ENCODE assay signal across 7 mouse cellular contexts in genomic region chr2:181593042-181593421, GRCm38 (mm10). TPM values are rescaled to one million over a fixed set of nuclear protein-coding genes. Genes with fewer than 3 reads are reported as not detected.
DNase-seq lines count a peak whose midpoint lies in the region; ATAC-seq and TF ChIP-seq lines count a peak whose summit lies in the region.

No protein-coding gene starts in this region.

- TF ChIP-seq CTCF in testis, adult 2 months (IDR thresholded peaks at IDR 0.05; ENCODE audit: control insufficient read depth, insufficient read depth, insufficient replicate concordance, low read depth, low read length) = no peak
- no peak for TF ChIP-seq CTCF in kidney, postnatal 0 days (IDR thresholded peaks at IDR 0.05; ENCODE audit: low read depth)

- no peaks in the 10 kb centered on the region for H3K9me3 ChIP-seq in embryonic facial prominence, embryonic 14.5 days (ENCODE audit: control insufficient read depth, low read length)
- H3K9me3 ChIP-seq in kidney, postnatal 0 days (replicated peaks; ENCODE audit: low read length) = no peaks in the 10 kb centered on the region
- no peaks in the 10 kb centered on the region for H3K9me3 ChIP-seq in midbrain, embryonic 12.5 days

- H3K4me1 ChIP-seq in testis, adult 2 months (ENCODE audit: control insufficient read depth, insufficient read depth, low read length) = peaks cover 6% of the 10 kb centered on the region
- H3K4me1 ChIP-seq in embryonic facial prominence, embryonic 14.5 days (ENCODE audit: control insufficient read depth, insufficient read depth, low read length) = peaks cover 8% of the 10 kb centered on the region
- peaks cover 9% of the 10 kb centered on the region; the same call in 1 of the 2 replicates for H3K4me1 ChIP-seq in kidney, postnatal 0 days (replicated peaks; ENCODE audit: insufficient read depth, low read length)
- peaks cover 29% of the 10 kb centered on the region for H3K4me1 ChIP-seq in midbrain, embryonic 12.5 days

- no peak for TF ChIP-seq POLR2A in testis, adult 2 months (IDR thresholded peaks at IDR 0.05; ENCODE audit: control insufficient read depth, low read depth, low read length)

- H3K9ac ChIP-seq in embryonic facial prominence, embryonic 14.5 days (ENCODE audit: low read depth, low read length) = peak overlapping the region; percentile 92
- peak overlapping the region; percentile 95 for H3K9ac ChIP-seq in kidney, postnatal 0 days (ENCODE audit: low read depth, low read length)
- H3K9ac ChIP-seq in midbrain, embryonic 12.5 days (replicated peaks) = peak overlapping the region; percentile 93

- peak; percentile 10 for ATAC-seq in embryonic facial prominence, embryonic 14.5 days (ENCODE audit: low read depth)
- peak; percentile 23 for ATAC-seq in kidney, postnatal 0 days (replicated peaks; ENCODE audit: low FRiP score, low read depth)
- peak; percentile 14; the same call in 1 of the 2 replicates for ATAC-seq in midbrain, embryonic 12.5 days (ENCODE audit: low FRiP score, low read depth)
- no peak for ATAC-seq in inflammation-experienced regulatory T-cells, adult 6 months

- peaks cover 3% of the 10 kb centered on the region for H3K36me3 ChIP-seq in testis, adult 2 months (ENCODE audit: control insufficient read depth, insufficient read depth, low read length)
- peaks cover 27% of the 10 kb centered on the region for H3K36me3 ChIP-seq in embryonic facial prominence, embryonic 14.5 days (ENCODE audit: control insufficient read depth, insufficient read depth, low read length)
- H3K36me3 ChIP-seq in kidney, postnatal 0 days (ENCODE audit: insufficient read depth, low read length) = peaks cover 14% of the 10 kb centered on the region
- peaks cover 38% of the 10 kb centered on the region for H3K36me3 ChIP-seq in midbrain, embryonic 12.5 days

- WGBS in embryonic facial prominence, embryonic 14.5 days = 3% methylated on average over 6 of the region's 6 CpGs
- WGBS in kidney, postnatal 0 days = 2% methylated on average over 6 of the region's 6 CpGs
- WGBS in midbrain, embryonic 12.5 days = 12% methylated on average over 6 of the region's 6 CpGs

- peak overlapping the region; percentile 100 for H3K27ac ChIP-seq in testis, adult 2 months (ENCODE audit: control insufficient read depth, insufficient read depth, low read depth, low read length)
- H3K27ac ChIP-seq in embryonic facial prominence, embryonic 14.5 days (replicated peaks; ENCODE audit: low read depth, low read length) = peak overlapping the region; percentile 80
- peak overlapping the region; percentile 90 for H3K27ac ChIP-seq in kidney, postnatal 0 days
- H3K27ac ChIP-seq in midbrain, embryonic 12.5 days (replicated peaks) = peak overlapping the region; percentile 74

- peak overlapping the region; percentile 100 for H3K4me3 ChIP-seq in testis, adult 2 months (ENCODE audit: control insufficient read depth, low read depth, low read length)
- H3K4me3 ChIP-seq in embryonic facial prominence, embryonic 14.5 days (ENCODE audit: low read depth, low read length) = peak overlapping the region; percentile 95
- peak overlapping the region; percentile 91 for H3K4me3 ChIP-seq in kidney, postnatal 0 days (replicated peaks; ENCODE audit: low read depth, low read length)
- peak overlapping the region; percentile 98 for H3K4me3 ChIP-seq in midbrain, embryonic 12.5 days

- no peaks in the 10 kb centered on the region for H3K27me3 ChIP-seq in testis, adult 2 months (ENCODE audit: control insufficient read depth, insufficient read depth, low read length)
- H3K27me3 ChIP-seq in embryonic facial prominence, embryonic 14.5 days (replicated peaks; ENCODE audit: control insufficient read depth, insufficient read depth, low read length) = 0 out of 2 replicates have a peak, but pooled peaks cover 8% of the 10 kb centered on the region
- no peaks in the 10 kb centered on the region for H3K27me3 ChIP-seq in kidney, postnatal 0 days (ENCODE audit: insufficient read depth, low read length)
- no peaks in the 10 kb centered on the region for H3K27me3 ChIP-seq in midbrain, embryonic 12.5 days

- H3K4me2 ChIP-seq in embryonic facial prominence, embryonic 14.5 days (ENCODE audit: low read depth, low read length) = peak overlapping the region; percentile 86
- peak overlapping the region; percentile 92 for H3K4me2 ChIP-seq in kidney, postnatal 0 days (ENCODE audit: low read length)
- H3K4me2 ChIP-seq in midbrain, embryonic 12.5 days (replicated peaks) = peak overlapping the region; percentile 80

- DNase-seq in testis, postnatal 14 days (ENCODE audit: low spot score) = no peak
- peak; percentile 37 for DNase-seq in embryonic facial prominence, embryonic 14.5 days (ENCODE audit: low spot score)
- peak; percentile 85 for DNase-seq in kidney, postnatal 0 days (ENCODE audit: low spot score)
- DNase-seq in urinary bladder, adult 2 months (ENCODE audit: low spot score) = no peak

RNA-seq across cellular contexts. Expression of gene Zfp512b, which starts 0.4 kb away (rescaled TPM):
- polyA plus RNA-seq in testis, adult 2 months (2012; rRNA removed) = 83.2 and 90.6 TPM in 2 replicates
- 42.0 and 46.5 TPM in 2 replicates for polyA plus RNA-seq in embryonic facial prominence, embryonic 14.5 days (2014; fragmentation: Nextera tagmentation; extraction: Ambion mirVana)
- 30.0 and 30.3 TPM in 2 replicates for polyA plus RNA-seq in kidney, postnatal 0 days (2015; fragmentation: Nextera tagmentation; extraction: Ambion mirVana)
- 71.9 and 85.5 TPM in 2 replicates for polyA plus RNA-seq in midbrain, embryonic 12.5 days (2016; fragmentation: Nextera tagmentation; extraction: Ambion mirVana)
- 43.9 and 52.6 TPM in 2 replicates for polyA plus RNA-seq in urinary bladder, adult 2 months (2012; rRNA removed)
- polyA plus RNA-seq in inflammation-experienced regulatory T-cells, adult 6 months (2017; shearing (Covaris generic)) = 10 to 100 TPM; 11.6 to 43.1 (median 25.3) TPM

RNA-seq across cellular contexts. Expression of gene Prpf6, which starts 1.4 kb away (rescaled TPM):
- polyA plus RNA-seq in testis, adult 2 months (2012; rRNA removed) = 19.5 and 20.1 TPM in 2 replicates
- 57.4 and 61.7 TPM in 2 replicates for polyA plus RNA-seq in embryonic facial prominence, embryonic 14.5 days (2014; fragmentation: Nextera tagmentation; extraction: Ambion mirVana)
- 46.3 and 52.2 TPM in 2 replicates for polyA plus RNA-seq in kidney, postnatal 0 days (2015; fragmentation: Nextera tagmentation; extraction: Ambion mirVana)
- 75.2 and 80.5 TPM in 2 replicates for polyA plus RNA-seq in midbrain, embryonic 12.5 days (2016; fragmentation: Nextera tagmentation; extraction: Ambion mirVana)
- 30.7 and 40.9 TPM in 2 replicates for polyA plus RNA-seq in urinary bladder, adult 2 months (2012; rRNA removed)
- polyA plus RNA-seq in inflammation-experienced regulatory T-cells, adult 6 months (2017; shearing (Covaris generic)) = 10 to 100 TPM; 57.4 to 96.0 (median 81.2) TPM

RNA-seq across cellular contexts. Expression of gene Samd10, which starts 6.0 kb away (rescaled TPM):
- polyA plus RNA-seq in testis, adult 2 months (2012; rRNA removed) = 61.7 and 61.8 TPM in 2 replicates
- 13.1 and 13.2 TPM in 2 replicates for polyA plus RNA-seq in embryonic facial prominence, embryonic 14.5 days (2014; fragmentation: Nextera tagmentation; extraction: Ambion mirVana)
- 26.9 and 27.4 TPM in 2 replicates for polyA plus RNA-seq in kidney, postnatal 0 days (2015; fragmentation: Nextera tagmentation; extraction: Ambion mirVana)
- 88.8 and 92.4 TPM in 2 replicates for polyA plus RNA-seq in midbrain, embryonic 12.5 days (2016; fragmentation: Nextera tagmentation; extraction: Ambion mirVana)
- polyA plus RNA-seq in urinary bladder, adult 2 months (2012; rRNA removed) = 14.7 and 20.2 TPM in 2 replicates
- polyA plus RNA-seq in inflammation-experienced regulatory T-cells, adult 6 months (2017; shearing (Covaris generic)) = 10 to 100 TPM in 2 of 3 experiments, 1 to 10 TPM in 1; 9.4 to 14.3 (median 10.4) TPM

RNA-seq across cellular contexts. Expression of gene Uckl1, which starts 8.3 kb away (rescaled TPM):
- 44.4 and 44.5 TPM in 2 replicates for polyA plus RNA-seq in testis, adult 2 months (2012; rRNA removed)
- polyA plus RNA-seq in embryonic facial prominence, embryonic 14.5 days (2014; fragmentation: Nextera tagmentation; extraction: Ambion mirVana) = 45.2 and 49.3 TPM in 2 replicates
- 45.6 and 46.5 TPM in 2 replicates for polyA plus RNA-seq in kidney, postnatal 0 days (2015; fragmentation: Nextera tagmentation; extraction: Ambion mirVana)
- polyA plus RNA-seq in midbrain, embryonic 12.5 days (2016; fragmentation: Nextera tagmentation; extraction: Ambion mirVana) = 60.4 and 71.6 TPM in 2 replicates
- 139 and 214 TPM in 2 replicates for polyA plus RNA-seq in urinary bladder, adult 2 months (2012; rRNA removed)
- 100 to 1,000 TPM; 108 to 199 (median 172) TPM for polyA plus RNA-seq in inflammation-experienced regulatory T-cells, adult 6 months (2017; shearing (Covaris generic))

Comparison
In these comparisons a context has a peak if more than half of its experiments do, and no peak if none do; other contexts are left out.
1. DNase-seq: peak in embryonic facial prominence, embryonic 14.5 days (single experiment) and kidney, postnatal 0 days (single experiment); none in testis, postnatal 14 days (single experiment) and urinary bladder, adult 2 months (single experiment).
2. Peak in every context shown above with its lines, with median percentiles within 50 percentile points of each other: H3K27ac ChIP-seq, H3K4me3 ChIP-seq, H3K4me2 ChIP-seq and H3K9ac ChIP-seq.